Mouse (Mus musculus) kidney, adult 2 months (tissue): Measurements from ENCODE around the gene Hdac4.

Experiments used
- CTCF ChIP-seq: fragments of 200-500 bp; conservative IDR thresholded peaks from 2 replicates; pipeline ENCODE4 v1.5.1; 2011; ENCODE audit warnings: low read depth, mild to moderate bottlenecking, control low read depth, low read length, moderate library complexity, mixed read lengths; ENCODE audit not compliant: insufficient read depth, insufficient read length
- POLR2A ChIP-seq: fragments of 200-500 bp; IDR thresholded peaks from one replicate; pipeline ENCODE4 v1.6.1; 2011; ENCODE audit warnings: low read depth, low read length, control low read depth

DNA sequence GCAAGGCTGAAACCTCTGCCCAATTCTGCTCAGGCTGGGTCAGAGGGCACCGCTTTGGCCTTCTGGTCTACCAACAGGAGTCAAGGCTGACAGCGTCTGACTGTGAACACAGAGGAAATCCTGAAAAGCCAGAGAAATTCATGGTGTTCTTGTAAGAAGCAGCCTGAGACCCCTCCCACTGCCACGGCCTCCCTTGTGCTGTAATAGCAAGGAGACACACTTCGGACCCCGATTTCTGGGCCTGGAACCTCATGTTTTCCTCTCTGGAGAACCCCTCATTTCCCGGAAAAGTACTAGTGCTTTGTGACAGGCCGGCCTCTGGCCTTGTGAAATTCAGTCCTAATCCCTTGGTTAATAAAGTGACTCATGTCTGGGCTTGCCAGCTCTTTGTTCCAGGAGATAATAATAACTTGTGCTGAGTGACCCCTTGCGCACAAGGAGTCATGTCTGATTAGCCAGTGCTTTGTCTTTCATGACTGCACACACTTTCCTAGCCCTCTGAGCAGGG lies 19.7 kb upstream of the Hdac4 start:
- TF ChIP-seq POLR2A (no peak), CTCF (no peak)
